Comparison of ENCODE assay signal across 27 mouse cellular contexts in the genomic region with DNA sequence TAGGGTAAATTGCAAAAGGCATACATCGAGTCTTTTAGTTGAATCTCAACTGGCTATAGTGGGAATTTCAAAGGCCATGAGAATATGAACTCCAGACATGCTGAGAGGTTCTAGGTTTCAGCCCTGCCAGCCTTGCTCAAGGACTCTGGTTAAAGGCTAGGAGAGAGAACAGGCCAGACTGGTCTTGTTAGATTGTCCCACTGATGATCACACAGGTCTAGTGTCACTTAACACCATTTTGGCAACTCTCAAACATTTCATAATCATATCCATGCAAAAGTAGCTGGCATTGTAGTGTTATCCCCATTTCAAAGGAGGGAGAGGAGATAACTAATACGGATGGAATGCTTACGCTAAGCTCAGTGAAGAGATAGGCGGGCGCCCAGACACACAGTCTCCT. TPM values are rescaled to one million over a fixed set of nuclear protein-coding genes. Genes with fewer than 3 reads are reported as not detected.
DNase-seq lines count a peak whose midpoint lies in the region; ATAC-seq and TF ChIP-seq lines count a peak whose summit lies in the region.
"Had no signal": no experiment of that assay in that cellular context is flagged by ENCODE, and none has a peak within 500 bp of the region (broad histone marks: within the 10 kb centered on the region; RNA-seq: fewer than 3 reads in every experiment).

No protein-coding gene starts in this region.

- no peak for TF ChIP-seq CTCF in lung, embryonic 14.5 days (IDR thresholded peaks at IDR 0.05; ENCODE audit: low read depth)
- TF ChIP-seq CTCF in lung, adult 2 months (IDR thresholded peaks at IDR 0.05; ENCODE audit: insufficient read depth, low read length), result no peak

- intact Hi-C loops in left cerebral cortex, postnatal 25 days (cut with DNase I), result no loop called here

- WGBS in embryonic facial prominence, embryonic 13.5 days, result 79% methylated on average over 5 of the region's 5 CpGs
- 87% methylated on average over 5 of the region's 5 CpGs for WGBS in embryonic facial prominence, embryonic 10.5 days
- WGBS in lung, embryonic 14.5 days, result 41% methylated on average over 5 of the region's 5 CpGs
- 59% methylated on average over 5 of the region's 5 CpGs for WGBS in lung, adult 2 months
- WGBS in embryonic facial prominence, embryonic 14.5 days, result 82% methylated on average over 5 of the region's 5 CpGs

- no peak overlapping the region for H3K9ac ChIP-seq in embryonic facial prominence, embryonic 13.5 days
- no peak overlapping the region for H3K9ac ChIP-seq in lung, embryonic 14.5 days
- no peak overlapping the region for H3K9ac ChIP-seq in embryonic facial prominence, embryonic 14.5 days (ENCODE audit: low read depth, low read length)
- H3K9ac ChIP-seq: hindbrain, embryonic 15.5 days; liver, embryonic 14.5 days; midbrain, embryonic 13.5 days; neural tube, embryonic 13.5 days had no signal

- H3K9me3 ChIP-seq in embryonic facial prominence, embryonic 13.5 days, result no peaks in the 10 kb centered on the region
- H3K9me3 ChIP-seq in embryonic facial prominence, embryonic 10.5 days, result no peaks in the 10 kb centered on the region
- H3K9me3 ChIP-seq in lung, embryonic 14.5 days (ENCODE audit: low read depth, low read length), result no peaks in the 10 kb centered on the region
- no peaks in the 10 kb centered on the region for H3K9me3 ChIP-seq in embryonic facial prominence, embryonic 14.5 days (ENCODE audit: control insufficient read depth, low read length)
- H3K9me3 ChIP-seq: G1E; hindbrain, embryonic 10.5 days; hindbrain, embryonic 15.5 days; megakaryocyte, embryonic 14.5 days; midbrain, embryonic 13.5 days; neural tube, embryonic 13.5 days had no signal

- no peak for TF ChIP-seq POLR2A in lung, adult 2 months (IDR thresholded peaks at IDR 0.05; ENCODE audit: borderline replicate concordance, extremely low read depth, low read depth, low read length)

- no peaks in the 10 kb centered on the region for H3K27me3 ChIP-seq in embryonic facial prominence, embryonic 13.5 days
- H3K27me3 ChIP-seq in embryonic facial prominence, embryonic 10.5 days (replicated peaks; ENCODE audit: low read depth, poor library complexity, severe bottlenecking), result no peaks in the 10 kb centered on the region
- no peaks in the 10 kb centered on the region for H3K27me3 ChIP-seq in lung, embryonic 14.5 days (ENCODE audit: insufficient read depth, low read length)
- no peaks in the 10 kb centered on the region for H3K27me3 ChIP-seq in embryonic facial prominence, embryonic 14.5 days (replicated peaks; ENCODE audit: control insufficient read depth, insufficient read depth, low read length)
- H3K27me3 ChIP-seq: hindbrain, embryonic 15.5 days; megakaryocyte, embryonic 14.5 days; neural tube, embryonic 13.5 days; Patski had no signal

- no peak overlapping the region for H3K27ac ChIP-seq in embryonic facial prominence, embryonic 13.5 days
- no peak overlapping the region for H3K27ac ChIP-seq in embryonic facial prominence, embryonic 10.5 days (replicated peaks)
- H3K27ac ChIP-seq in lung, embryonic 14.5 days (ENCODE audit: low read depth), result no peak overlapping the region
- H3K27ac ChIP-seq in embryonic facial prominence, embryonic 14.5 days (replicated peaks; ENCODE audit: low read depth, low read length), result no peak overlapping the region
- H3K27ac ChIP-seq: hindbrain, embryonic 10.5 days; hindbrain, embryonic 15.5 days; liver, embryonic 14.5 days; midbrain, embryonic 13.5 days; neural tube, embryonic 13.5 days had no signal

- H3K4me2 ChIP-seq in embryonic facial prominence, embryonic 13.5 days, result no peak overlapping the region
- H3K4me2 ChIP-seq in lung, embryonic 14.5 days, result no peak overlapping the region
- no peak overlapping the region for H3K4me2 ChIP-seq in embryonic facial prominence, embryonic 14.5 days (ENCODE audit: low read depth, low read length)
- H3K4me2 ChIP-seq: hindbrain, embryonic 15.5 days; midbrain, embryonic 13.5 days; neural tube, embryonic 13.5 days had no signal

- H3K4me1 ChIP-seq in embryonic facial prominence, embryonic 13.5 days, result peaks cover 8% of the 10 kb centered on the region; the same call in 1 of the 2 replicates
- H3K4me1 ChIP-seq in embryonic facial prominence, embryonic 10.5 days, result no peaks in the 10 kb centered on the region
- peaks cover 13% of the 10 kb centered on the region for H3K4me1 ChIP-seq in lung, embryonic 14.5 days (ENCODE audit: insufficient read depth)
- no peaks in the 10 kb centered on the region for H3K4me1 ChIP-seq in lung, adult 2 months (ENCODE audit: control insufficient read depth, insufficient read depth, low read length)
- H3K4me1 ChIP-seq in embryonic facial prominence, embryonic 14.5 days (ENCODE audit: control insufficient read depth, insufficient read depth, low read length), result peaks cover 18% of the 10 kb centered on the region
- H3K4me1 ChIP-seq: megakaryocyte, embryonic 14.5 days had no signal

- no peak overlapping the region for H3K4me3 ChIP-seq in embryonic facial prominence, embryonic 13.5 days
- H3K4me3 ChIP-seq in embryonic facial prominence, embryonic 10.5 days, result no peak overlapping the region
- H3K4me3 ChIP-seq in lung, embryonic 14.5 days (ENCODE audit: low read depth, low read length), result no peak overlapping the region
- H3K4me3 ChIP-seq in lung, adult 2 months (replicated peaks; ENCODE audit: extremely low read depth, low read depth, low read length), result no peak overlapping the region
- H3K4me3 ChIP-seq in embryonic facial prominence, embryonic 14.5 days (ENCODE audit: low read depth, low read length), result no peak overlapping the region
- H3K4me3 ChIP-seq: hindbrain, embryonic 10.5 days; hindbrain, embryonic 15.5 days; megakaryocyte, embryonic 14.5 days; midbrain, embryonic 13.5 days; neural tube, embryonic 13.5 days had no signal

- no peaks in the 10 kb centered on the region for H3K36me3 ChIP-seq in embryonic facial prominence, embryonic 13.5 days
- no peaks in the 10 kb centered on the region for H3K36me3 ChIP-seq in embryonic facial prominence, embryonic 10.5 days (replicated peaks)
- H3K36me3 ChIP-seq in lung, embryonic 14.5 days (ENCODE audit: insufficient read depth), result no peaks in the 10 kb centered on the region
- H3K36me3 ChIP-seq in embryonic facial prominence, embryonic 14.5 days (ENCODE audit: control insufficient read depth, insufficient read depth, low read length), result no peaks in the 10 kb centered on the region
- H3K36me3 ChIP-seq: G1E; hindbrain, embryonic 10.5 days; hindbrain, embryonic 15.5 days; midbrain, embryonic 13.5 days; neural tube, embryonic 13.5 days had no signal

- ATAC-seq in embryonic facial prominence, embryonic 13.5 days (ENCODE audit: insufficient number of reproducible peaks, insufficient read depth, low FRiP score, low TSS enrichment, low read depth), result 0 out of 2 replicates have a peak, but pooled peaks have one; percentile 20
- ATAC-seq in lung, embryonic 14.5 days (ENCODE audit: insufficient read depth), result peak; percentile 58; the same call in 1 of the 2 replicates
- ATAC-seq in embryonic facial prominence, embryonic 14.5 days (ENCODE audit: low read depth), result peak; percentile 58; the same call in 1 of the 2 replicates
- ATAC-seq: forebrain, embryonic 14.5 days; inflammation-experienced regulatory T-cells, adult 6 months; midbrain, embryonic 13.5 days; Patski had no signal

- DNase-seq in embryonic facial prominence, embryonic 10.5 days (ENCODE audit: low spot score), result no peak
- peak; percentile 50 for DNase-seq in lung, embryonic 14.5 days
- no peak for DNase-seq in lung, adult 2 months
- DNase-seq in embryonic facial prominence, embryonic 14.5 days (ENCODE audit: low spot score), result peak; percentile 60
- peak; percentile 64 for DNase-seq in lung, postnatal 36 days
- DNase-seq in left cerebral cortex, postnatal 25 days (ENCODE audit: low spot score in 2 of 2), result no peak
- DNase-seq: adrenal gland, postnatal 14 days; cerebellum, adult 11-12 months; cerebellum, adult 9-11 months; gastrocnemius, postnatal 25 days; kidney, adult 11 months; kidney, postnatal 14 days; layer of hippocampus, adult 9-11 months; liver; thymus, postnatal 14 days had no signal

RNA-seq across cellular contexts. Expression of gene Cobl, which starts 43.6 kb away (rescaled TPM):
- polyA plus RNA-seq in embryonic facial prominence, embryonic 13.5 days (2015; fragmentation: Nextera tagmentation; extraction: Ambion mirVana), result 5.6 and 6.3 TPM in 2 replicates
- 2.1 and 3.4 TPM in 2 replicates for polyA plus RNA-seq in embryonic facial prominence, embryonic 10.5 days (2016; fragmentation: Nextera tagmentation; extraction: Ambion mirVana)
- 10.8 and 13.5 TPM in 2 replicates for polyA plus RNA-seq in lung, embryonic 14.5 days (2014; fragmentation: Nextera tagmentation; extraction: Ambion mirVana)
- polyA plus RNA-seq in lung, adult 2 months (2012; rRNA removed), result 12.4 and 19.8 TPM in 2 replicates
- 54.6 and 62.0 TPM in 2 replicates for polyA plus RNA-seq in embryonic facial prominence, embryonic 14.5 days (2014; fragmentation: Nextera tagmentation; extraction: Ambion mirVana)
- total RNA-seq in left cerebral cortex, postnatal 25 days (2021), result 100 to 1,000 TPM; 106 to 126 TPM
- total RNA-seq: common myeloid progenitor, adult 5-6 weeks had no signal
- polyA plus RNA-seq: G1E had no signal

Comparison
In these comparisons a context has a peak if more than half of its experiments do, and no peak if none do; other contexts are left out.
1. DNase-seq: peak in lung, embryonic 14.5 days (single experiment), embryonic facial prominence, embryonic 14.5 days (single experiment) and lung, postnatal 36 days (single experiment); none in embryonic facial prominence, embryonic 10.5 days (single experiment), lung, adult 2 months (single experiment) and left cerebral cortex, postnatal 25 days (0 of 2).
2. Peak in every context shown above with its lines, with median percentiles within 50 percentile points of each other: ATAC-seq.